Mouse (Mus musculus) cerebellum, adult 8-10 months (tissue): ENCODE results near the gene Ctdnep1.
A peak's percentile ranks its signal among the peaks of the same experiment; 100 is the strongest.
"Not testable (repeated sequence)": the region's sequence is repeated elsewhere in the genome, so short reads cannot be mapped to it uniquely, and the experiment has no call there.

Source experiments
- DNase-seq: peaks from one replicate; pipeline ENCODE4 v3.0.0; 2022

The Ctdnep1 gene

GRCm38 (mm10) chr11:69950807-69951459 lies 30.0 kb upstream of the Ctdnep1 start:
- DNase-seq = no peak

- DNase-seq = no peak
These were observed 28.7 kb upstream of the Ctdnep1 start for GRCm38 (mm10) chr11:69952274-69952673.

GRCm38 (mm10) chr11:69953267-69953915 lies 27.6 kb upstream of the Ctdnep1 start:
- no peak for DNase-seq

GRCm38 (mm10) chr11:69955618-69956017 lies 25.3 kb upstream of the Ctdnep1 start:
- DNase-seq = not testable (repeated sequence)

- no peak for DNase-seq
These were observed 24.7 kb upstream of the Ctdnep1 start for GRCm38 (mm10) chr11:69956218-69956617.

GRCm38 (mm10) chr11:69960616-69961015 lies 20.3 kb upstream of the Ctdnep1 start:
- no peak for DNase-seq

GRCm38 (mm10) chr11:69961841-69962240 lies 19.1 kb upstream of the Ctdnep1 start:
- no peak for DNase-seq

GRCm38 (mm10) chr11:69964650-69965270 lies 16.2 kb upstream of the Ctdnep1 start, which contains the start of gene Cldn7:
TSS of gene Cldn7 (plus strand) at chr11:69964779.
- DNase-seq = no peak

GRCm38 (mm10) chr11:69965271-69966005 lies 15.5 kb upstream of the Ctdnep1 start:
- no peak for DNase-seq

GRCm38 (mm10) chr11:69966006-69966859 lies 14.7 kb upstream of the Ctdnep1 start:
- DNase-seq = no peak

- no peak for DNase-seq
These were observed 14.0 kb upstream of the Ctdnep1 start for GRCm38 (mm10) chr11:69966860-69967517.

- DNase-seq = no peak
These were observed 12.2 kb upstream of the Ctdnep1 start for GRCm38 (mm10) chr11:69968793-69969192.

- DNase-seq = no peak
These were observed 10.7 kb upstream of the Ctdnep1 start for GRCm38 (mm10) chr11:69970222-69970621.

GRCm38 (mm10) chr11:69970775-69971174 lies 10.2 kb upstream of the Ctdnep1 start:
- DNase-seq = no peak

GRCm38 (mm10) chr11:69974907-69975306 lies 6.0 kb upstream of the Ctdnep1 start:
- no peak for DNase-seq

GRCm38 (mm10) chr11:69976271-69976670 lies 4.7 kb upstream of the Ctdnep1 start:
- no peak for DNase-seq

GRCm38 (mm10) chr11:69979827-69980195 lies 1.1 kb upstream of the Ctdnep1 start:
- DNase-seq = no peak

- peak; percentile 100 for DNase-seq
These were observed 488 bp upstream of the Ctdnep1 start for GRCm38 (mm10) chr11:69980196-69981140.

GRCm38 (mm10) chr11:69982225-69982624 lies 1.3 kb downstream of the Ctdnep1 start, which contains the start of gene Elp5:
TSS of gene Elp5 (minus strand) at chr11:69982517.
- DNase-seq = no peak

GRCm38 (mm10) chr11:69982877-69983276 lies 1.9 kb downstream of the Ctdnep1 start:
- no peak for DNase-seq

- DNase-seq = no peak
These were observed 2.4 kb downstream of the Ctdnep1 start for GRCm38 (mm10) chr11:69983377-69983776.
